Mouse (Mus musculus) embryonic facial prominence, embryonic 14.5 days (tissue): ENCODE results near the gene Lrrc7. TPM values are rescaled to one million over a fixed set of nuclear protein-coding genes. Genes with fewer than 3 reads are reported as not detected.
A peak's percentile ranks its signal among the peaks of the same experiment; 100 is the strongest.

Experiments
- ATAC-seq: fragments of 200-750 bp; cut with Nextera tagmentation; 2 replicates; pipeline ENCODE4 v1.8.0; 2017; ENCODE audit warnings: low read depth, moderate number of reproducible peaks, moderate TSS enrichment
- DNase-seq: peaks from one replicate; pipeline ENCODE4 v3.0.0-alpha.2; 2015; ENCODE audit warnings: low spot score
- H3K27ac ChIP-seq: fragments of 300-500 bp; sonication (generic); replicated peaks from 2 replicates; pipeline ENCODE4 v1.5.1; 2014; ENCODE audit warnings: low read depth, mild to moderate bottlenecking, low read length, moderate library complexity
- H3K27me3 ChIP-seq: fragments of 300-500 bp; sonication (generic); replicated peaks from 2 replicates; pipeline ENCODE4 v1.6.1; 2014; ENCODE audit warnings: low read length; ENCODE audit not compliant: control insufficient read depth, insufficient read depth
- H3K36me3 ChIP-seq: fragments of 300-500 bp; sonication (generic); 2 replicates; pipeline ENCODE4 v1.6.1; 2014; ENCODE audit warnings: low read length, mixed read lengths; ENCODE audit not compliant: control insufficient read depth, insufficient read depth
- H3K4me1 ChIP-seq: fragments of 300-500 bp; sonication (generic); 2 replicates; pipeline ENCODE4 v1.6.1; 2014; ENCODE audit warnings: antibody characterized with exemption, low read length; ENCODE audit not compliant: control insufficient read depth, insufficient read depth
- H3K4me2 ChIP-seq: fragments of 300-500 bp; sonication (generic); 2 replicates; pipeline ENCODE4 v1.6.1; 2014; ENCODE audit warnings: low read depth, mild to moderate bottlenecking, low read length, moderate library complexity, mixed read lengths
- H3K4me3 ChIP-seq: fragments of 300-500 bp; sonication (generic); 2 replicates; pipeline ENCODE4 v1.5.1; 2014; ENCODE audit warnings: low read depth, mild to moderate bottlenecking, low read length
- H3K9ac ChIP-seq: fragments of 300-500 bp; sonication (generic); 2 replicates; pipeline ENCODE4 v1.6.1; 2014; ENCODE audit warnings: low read depth, mild to moderate bottlenecking, low read length, moderate library complexity, mixed read lengths
- H3K9me3 ChIP-seq: fragments of 300-500 bp; sonication (generic); 2 replicates; pipeline ENCODE4 v1.6.1; 2016; ENCODE audit warnings: low read length; ENCODE audit not compliant: control insufficient read depth
- WGBS: fragments of 180-500 bp; shearing (Covaris S2); extraction: QIAGEN DNeasy Blood & Tissue Kit; methylation state at CpG from one replicate; pipeline ENCODE4 v1.1.7; 2014; 5-methylcytosine and 5-hydroxymethylcytosine counted together
- polyA plus RNA-seq: library from polyadenylated mRNA; unstranded; fragments of >200 nt; fragmentation: Nextera tagmentation; extraction: Ambion mirVana; gene quantifications from 2 replicates; pipeline ENCODE4 v1.2.1, GENCODE M21; 2014

Gene Lrrc7
- polyA plus RNA-seq, 1 experiment from 2014 or later = 1.1 TPM

- Histone ChIP-seq H3K4me1 (no peaks in the 10 kb centered on the region), H3K9me3 (no peaks in the 10 kb centered on the region), H3K4me2 (no peak overlapping the region), H3K36me3 (no peaks in the 10 kb centered on the region), H3K9ac (no peak overlapping the region), H3K27ac (no peak overlapping the region), H3K27me3 (no peaks in the 10 kb centered on the region), H3K4me3 (no peak overlapping the region)
- ATAC-seq = no peak
- 59% methylated on average over 2 of the region's 2 CpGs for WGBS
- no peak for DNase-seq
These were observed 174.0 kb downstream of the Lrrc7 start for GRCm38 (mm10) chr3:158388076-158388454.

GRCm38 (mm10) chr3:158387413-158388075, 174.5 kb downstream of the Lrrc7 start:
- no peak overlapping the region for H3K9ac ChIP-seq
- DNase-seq (no peak), ATAC-seq (no peak)
- no peaks in the 10 kb centered on the region for H3K4me1 ChIP-seq
- H3K27ac ChIP-seq = no peak overlapping the region
- H3K36me3 ChIP-seq = no peaks in the 10 kb centered on the region
- H3K4me2 ChIP-seq = no peak overlapping the region
- 79% methylated on average over 2 of the region's 2 CpGs for WGBS
- H3K27me3 ChIP-seq = no peaks in the 10 kb centered on the region
- no peak overlapping the region for H3K4me3 ChIP-seq
- no peaks in the 10 kb centered on the region for H3K9me3 ChIP-seq

GRCm38 (mm10) chr3:158386848-158387247, 175.2 kb downstream of the Lrrc7 start:
- H3K4me1 ChIP-seq = no peaks in the 10 kb centered on the region
- H3K36me3 ChIP-seq = no peaks in the 10 kb centered on the region
- H3K4me3 ChIP-seq = no peak overlapping the region
- 51% methylated on average over 1 of the region's 1 CpGs for WGBS
- H3K27me3 ChIP-seq = no peaks in the 10 kb centered on the region
- H3K27ac ChIP-seq = no peak overlapping the region
- no peak for ATAC-seq
- no peak for DNase-seq
- H3K9ac ChIP-seq = no peak overlapping the region
- H3K9me3 ChIP-seq = no peaks in the 10 kb centered on the region
- no peak overlapping the region for H3K4me2 ChIP-seq

GRCm38 (mm10) chr3:158375885-158376284, 186.1 kb downstream of the Lrrc7 start:
- Histone ChIP-seq H3K27ac (no peak overlapping the region), H3K9me3 (no peaks in the 10 kb centered on the region), H3K4me3 (no peak overlapping the region), H3K9ac (no peak overlapping the region), H3K4me2 (no peak overlapping the region), H3K4me1 (no peaks in the 10 kb centered on the region), H3K27me3 (no peaks in the 10 kb centered on the region), H3K36me3 (no peaks in the 10 kb centered on the region)
- DNase-seq (peak; percentile 21), ATAC-seq (no peak)
- WGBS = 3% methylated on average over 1 of the region's 1 CpGs

GRCm38 (mm10) chr3:158369169-158369568, 192.9 kb downstream of the Lrrc7 start:
- no peaks in the 10 kb centered on the region for H3K9me3 ChIP-seq
- no peak overlapping the region for H3K27ac ChIP-seq
- H3K4me3 ChIP-seq = no peak overlapping the region
- H3K36me3 ChIP-seq = no peaks in the 10 kb centered on the region
- DNase-seq = no peak
- no peak overlapping the region for H3K4me2 ChIP-seq
- no peaks in the 10 kb centered on the region for H3K27me3 ChIP-seq
- no peak overlapping the region for H3K9ac ChIP-seq
- WGBS = 87% methylated on average over 3 of the region's 3 CpGs
- no peaks in the 10 kb centered on the region for H3K4me1 ChIP-seq
- ATAC-seq = no peak

- WGBS = 73% methylated on average over 3 of the region's 3 CpGs
- Histone ChIP-seq H3K36me3 (no peaks in the 10 kb centered on the region), H3K4me1 (no peaks in the 10 kb centered on the region), H3K27ac (no peak overlapping the region), H3K4me2 (no peak overlapping the region), H3K9me3 (no peaks in the 10 kb centered on the region), H3K27me3 (no peaks in the 10 kb centered on the region), H3K4me3 (no peak overlapping the region), H3K9ac (no peak overlapping the region)
- DNase-seq = no peak
- no peak for ATAC-seq
These were observed 196.2 kb downstream of the Lrrc7 start for GRCm38 (mm10) chr3:158365801-158366200.

GRCm38 (mm10) chr3:158362091-158362490, 199.9 kb downstream of the Lrrc7 start:
- H3K4me1 ChIP-seq = no peaks in the 10 kb centered on the region
- no peak overlapping the region for H3K4me2 ChIP-seq
- no peak overlapping the region for H3K9ac ChIP-seq
- WGBS = 93% methylated on average over 2 of the region's 2 CpGs
- no peak overlapping the region for H3K4me3 ChIP-seq
- no peaks in the 10 kb centered on the region for H3K9me3 ChIP-seq
- ATAC-seq (no peak), DNase-seq (no peak)
- no peaks in the 10 kb centered on the region for H3K27me3 ChIP-seq
- no peak overlapping the region for H3K27ac ChIP-seq
- no peaks in the 10 kb centered on the region for H3K36me3 ChIP-seq

GRCm38 (mm10) chr3:158356706-158357105, 205.3 kb downstream of the Lrrc7 start:
- no peaks in the 10 kb centered on the region for H3K9me3 ChIP-seq
- 76% methylated on average over 1 of the region's 1 CpGs for WGBS

GRCm38 (mm10) chr3:158356194-158356593, 205.8 kb downstream of the Lrrc7 start:
- Histone ChIP-seq H3K27ac (no peak overlapping the region), H3K4me3 (no peak overlapping the region), H3K9me3 (no peaks in the 10 kb centered on the region), H3K4me1 (no peaks in the 10 kb centered on the region), H3K36me3 (no peaks in the 10 kb centered on the region), H3K27me3 (no peaks in the 10 kb centered on the region), H3K4me2 (no peak overlapping the region), H3K9ac (no peak overlapping the region)
- WGBS = 88% methylated on average over 4 of the region's 4 CpGs
- no peak for DNase-seq
- no peak for ATAC-seq

More at GRCm38 (mm10) chr3:158356706-158357105, 205.3 kb downstream of the Lrrc7 start:
- Histone ChIP-seq H3K36me3 (no peaks in the 10 kb centered on the region), H3K4me1 (no peaks in the 10 kb centered on the region), H3K4me2 (no peak overlapping the region), H3K27me3 (no peaks in the 10 kb centered on the region), H3K9ac (no peak overlapping the region), H3K4me3 (no peak overlapping the region), H3K27ac (no peak overlapping the region)
- ATAC-seq (no peak), DNase-seq (no peak)
